Mouse (Mus musculus) urinary bladder, postnatal 36 days (tissue): ENCODE measurements at regions not wholly inside any gene's neighbourhood (a gene's known extent, or its start where the extent isn't known, plus 50 kb on each side); places are given as distances from the start of the nearest gene placed in this dataset.

ENCODE experiments used
- DNase-seq, 2 experiments: peaks; one replicate each; pipeline ENCODE4 v3.0.0; 2022; ENCODE audit warnings: low spot score in 2 of 2, mixed read lengths in 1 of 2

DNA sequence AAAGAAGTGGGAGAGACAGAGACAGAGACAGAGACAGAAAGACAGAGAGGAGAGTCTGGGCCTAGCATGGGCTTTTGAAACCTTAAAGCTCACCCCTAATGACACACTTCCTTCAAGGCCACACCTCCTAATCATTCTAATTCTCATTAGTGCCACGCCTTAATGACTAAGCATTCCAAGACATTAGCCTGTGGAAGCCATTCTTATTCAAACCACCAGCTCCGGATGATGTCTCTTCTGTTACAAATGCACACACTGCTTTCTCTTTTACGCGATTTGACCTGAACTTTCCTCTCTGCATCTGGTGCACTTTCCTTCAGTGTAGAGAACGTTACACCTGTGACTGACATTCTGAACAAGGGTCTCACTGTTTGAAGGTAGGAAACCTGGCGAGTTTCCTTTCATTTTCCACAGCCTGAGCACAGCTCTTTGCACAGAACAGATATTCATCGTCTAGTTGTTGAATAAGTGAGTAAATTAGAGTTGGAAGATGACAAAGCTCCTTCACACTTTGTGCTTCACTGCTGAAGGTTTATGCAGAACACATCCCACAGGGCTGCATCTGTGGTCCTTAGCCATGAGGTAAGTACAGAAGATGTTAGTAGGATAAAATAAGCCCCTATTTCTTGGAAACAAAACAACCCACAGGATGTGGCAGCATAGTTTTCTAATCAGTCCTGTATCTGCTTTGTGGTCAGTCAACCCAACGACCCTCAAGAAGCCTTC is 116.8 kb downstream of the Faxc start:
- no peak for DNase-seq

- no peak for DNase-seq
These were observed 135.8 kb downstream of the Faxc start for GRCm38 (mm10) chr4:22066785-22067433.

GRCm38 (mm10) chr4:22067678-22068299 is 136.7 kb downstream of the Faxc start:
- no peak for DNase-seq

DNA sequence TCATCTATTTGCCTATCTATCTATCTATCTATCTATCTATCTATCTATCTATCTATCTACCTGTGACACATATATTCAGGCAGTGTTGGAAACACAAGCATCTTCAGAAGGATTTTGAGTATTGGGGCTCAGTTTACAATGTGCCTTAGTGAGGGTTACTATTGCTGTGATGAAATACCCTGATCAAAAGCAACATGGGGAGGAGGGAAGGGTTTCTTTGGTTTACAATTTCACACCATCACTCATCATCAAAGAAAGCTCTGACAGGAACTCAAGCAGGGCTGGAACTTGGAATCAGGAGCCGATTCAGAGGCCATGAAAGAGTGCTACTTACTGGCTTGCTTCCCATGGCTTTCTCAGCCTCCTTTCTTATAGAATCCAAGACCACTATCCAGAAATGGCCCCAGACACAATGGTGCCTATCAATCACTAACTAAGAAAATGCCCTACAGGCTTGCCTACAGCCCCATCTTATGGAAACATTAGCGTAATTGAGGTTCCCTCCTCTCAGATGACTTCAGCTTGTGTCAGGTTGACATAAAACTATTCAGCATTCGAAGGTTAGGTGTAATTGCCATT is 157.2 kb downstream of the Faxc start:
- no peak for DNase-seq

DNA sequence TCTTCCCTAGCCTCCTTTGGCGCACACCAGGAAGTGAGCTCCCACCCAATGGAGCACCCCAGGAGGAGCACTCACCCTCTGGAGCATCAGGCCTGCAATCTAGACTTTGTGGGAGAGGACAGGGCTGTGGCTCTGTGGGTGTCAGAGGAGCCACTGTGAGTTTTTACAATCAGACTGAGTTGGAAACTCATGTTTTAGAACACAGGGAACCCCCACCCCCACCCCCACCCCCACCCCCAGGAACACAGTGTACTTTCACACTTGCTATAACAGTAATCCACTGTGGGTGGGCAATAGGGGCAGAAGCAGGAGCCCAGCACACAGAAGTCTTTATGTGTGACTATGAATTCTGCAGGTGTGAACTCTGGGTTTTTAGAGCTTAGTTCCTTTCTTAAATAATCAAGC is 158.5 kb downstream of the Faxc start:
- DNase-seq: no peak

- no peak for DNase-seq
These were observed 159.4 kb downstream of the Faxc start for GRCm38 (mm10) chr4:22090536-22090935.

- DNase-seq: no peak
These were observed 161.4 kb downstream of the Faxc start for GRCm38 (mm10) chr4:22092551-22092950.

DNA sequence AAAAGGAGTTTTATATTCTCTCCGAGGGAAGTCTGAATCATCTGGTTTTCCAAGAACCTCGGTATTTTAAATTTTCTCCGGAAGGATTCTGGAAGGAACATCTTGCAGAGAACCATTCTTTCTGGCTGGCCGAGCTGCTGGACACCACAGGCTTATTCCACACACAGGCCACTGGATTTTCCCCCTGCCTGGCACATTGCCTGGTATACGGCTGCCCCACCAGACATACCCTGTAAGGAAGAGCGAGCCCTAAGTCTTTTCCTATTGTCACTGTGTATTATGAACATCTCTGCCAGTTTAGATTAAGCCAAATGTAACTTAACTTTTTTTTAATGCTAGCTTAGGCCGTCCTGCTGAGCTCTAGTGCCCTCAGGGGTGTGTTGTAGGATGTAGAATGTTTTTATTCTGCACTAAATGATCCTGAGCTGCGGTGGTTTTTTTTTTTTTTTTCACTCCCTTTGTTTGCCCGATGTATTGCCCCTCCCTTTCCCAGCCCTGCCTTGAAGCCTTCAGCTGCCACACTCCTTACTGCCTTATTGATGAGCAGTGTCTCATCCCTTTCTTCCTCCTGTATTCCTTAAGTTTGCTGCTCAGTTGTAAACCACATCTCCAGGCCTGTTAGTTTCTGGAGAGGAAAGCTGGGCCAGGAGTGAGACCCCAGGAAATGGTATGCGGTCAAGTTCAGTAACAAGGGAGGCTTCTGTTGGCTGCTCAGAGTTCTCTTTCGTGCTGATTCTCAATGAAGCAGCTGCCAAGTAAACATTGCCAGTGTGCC is 164.3 kb downstream of the Faxc start:
- DNase-seq: no peak

DNA sequence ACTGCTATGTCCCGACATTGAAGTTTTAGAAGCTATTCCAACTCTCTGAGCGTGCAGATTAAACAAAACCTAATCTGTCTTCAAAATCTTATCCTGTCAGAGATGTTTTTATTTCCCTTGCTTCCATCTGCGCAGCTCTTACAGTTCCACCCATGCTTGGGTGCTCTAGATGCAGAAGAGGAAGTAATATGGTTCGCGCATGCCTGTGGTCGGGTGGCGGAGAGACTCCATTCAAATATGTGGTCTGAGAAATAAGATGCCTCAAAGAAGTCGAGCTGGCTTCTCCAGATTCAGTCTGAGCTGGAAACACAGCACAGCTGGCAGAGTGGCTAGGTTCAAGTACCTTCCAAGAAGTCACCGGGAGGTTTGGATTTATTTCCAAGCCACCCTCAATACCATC is 167.5 kb downstream of the Faxc start:
- DNase-seq: no peak

- DNase-seq: no peak
These were observed 171.3 kb downstream of the Faxc start for GRCm38 (mm10) chr4:22102478-22102877.

GRCm38 (mm10) chr4:22103001-22103587 is 172.0 kb downstream of the Faxc start:
- no peak for DNase-seq

DNA sequence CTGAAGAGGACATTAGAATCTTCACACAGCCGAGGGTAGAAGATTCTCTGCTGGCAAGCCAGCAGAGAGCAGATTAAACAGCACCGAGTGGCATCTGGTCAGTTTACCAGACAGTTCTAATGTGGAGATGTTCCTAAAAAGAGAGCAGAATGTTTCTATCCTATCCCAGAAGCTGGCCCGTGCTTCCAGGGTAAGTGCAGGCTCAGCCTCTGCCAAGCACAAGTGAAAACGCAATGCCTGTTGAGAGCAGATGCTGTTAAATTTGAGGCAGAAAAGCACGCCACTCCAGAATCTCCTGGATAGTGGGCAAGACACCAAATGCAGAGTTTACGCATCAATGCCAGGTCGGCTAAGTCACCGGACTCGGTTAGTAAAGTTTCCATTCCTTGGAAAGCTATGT is 175.8 kb downstream of the Faxc start:
- DNase-seq: no peak

GRCm38 (mm10) chr4:22109410-22109809 is 178.3 kb downstream of the Faxc start:
- DNase-seq: no peak

DNA sequence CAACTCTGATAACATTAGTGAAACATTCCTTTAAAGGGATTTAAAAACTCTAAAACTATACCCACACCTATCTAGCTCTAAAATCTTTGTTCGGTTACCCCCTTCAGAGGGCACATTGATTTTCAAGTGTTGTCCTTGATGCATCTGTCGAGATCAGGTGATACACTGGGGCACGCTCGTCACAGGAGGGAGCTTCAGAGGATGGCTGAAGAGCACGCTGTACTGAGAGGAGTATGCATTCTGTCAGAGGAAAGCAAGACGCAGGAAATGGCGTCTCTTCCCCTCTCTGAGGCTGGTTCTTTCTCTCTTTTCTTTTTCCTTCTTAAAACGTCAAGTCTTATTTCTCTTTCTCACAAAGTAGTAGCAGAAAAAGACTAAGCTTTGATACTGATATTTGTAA is 179.3 kb downstream of the Faxc start:
- DNase-seq: no peak

GRCm38 (mm10) chr4:22112209-22112608 is 181.1 kb downstream of the Faxc start:
- DNase-seq: no peak

DNA sequence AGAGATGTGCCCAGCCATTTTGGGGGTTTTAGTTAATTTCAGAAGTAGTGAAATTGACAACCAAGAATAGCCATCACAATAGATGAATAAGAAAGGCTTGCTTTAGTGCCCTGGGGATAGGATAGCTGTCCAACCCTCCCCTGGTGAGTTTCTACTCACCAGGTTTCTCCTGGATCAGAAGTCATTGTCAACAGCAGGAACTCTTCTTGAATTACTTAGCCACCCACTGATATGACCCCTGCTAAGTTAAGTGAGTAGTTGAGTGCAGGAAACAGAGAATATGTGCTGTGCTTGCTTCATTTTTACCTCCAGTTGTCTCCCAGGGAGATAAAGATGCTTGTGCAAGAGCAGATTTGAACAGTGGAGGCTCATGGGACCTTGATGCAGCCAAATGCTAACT is 183.3 kb downstream of the Faxc start:
- no peak for DNase-seq

DNA sequence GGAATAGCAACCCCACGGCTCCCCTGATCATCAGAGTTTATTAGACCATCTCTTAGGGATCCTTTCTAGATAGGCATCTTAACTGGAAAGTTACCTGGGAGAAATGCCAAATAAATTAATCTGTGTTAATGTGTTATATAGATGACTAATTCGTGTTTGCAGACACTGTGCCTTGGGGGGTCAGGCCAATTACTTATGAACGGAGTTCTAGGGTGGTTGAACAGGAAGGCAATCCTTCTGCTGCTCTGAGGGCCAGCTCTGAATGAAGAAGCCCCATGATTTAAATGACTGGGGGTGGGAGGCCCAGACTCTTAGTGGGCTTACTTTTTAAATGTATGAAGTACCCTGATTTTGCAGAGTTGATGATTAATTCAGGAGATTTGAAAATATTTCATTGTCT is 188.7 kb downstream of the Faxc start:
- no peak for DNase-seq

DNA sequence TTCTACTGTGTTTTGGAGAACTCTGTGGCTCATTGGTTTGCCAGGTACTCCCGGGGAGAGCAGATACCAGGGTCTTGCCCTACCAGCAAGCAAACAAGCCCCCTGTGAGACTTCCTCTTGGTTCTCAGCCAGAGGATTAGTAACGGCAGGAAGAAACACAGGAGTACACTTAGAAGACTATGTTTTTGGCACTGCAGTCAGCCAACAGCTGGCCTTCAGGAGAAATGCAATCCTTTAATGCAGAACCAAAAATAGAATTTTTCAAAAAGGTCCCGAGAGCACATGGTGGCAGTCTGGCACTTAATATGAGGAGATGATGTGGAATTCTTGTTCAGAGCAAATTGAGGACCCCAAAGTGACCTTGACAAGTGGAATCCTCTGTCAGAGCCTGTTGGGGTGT is 189.8 kb downstream of the Faxc start:
- DNase-seq: no peak

GRCm38 (mm10) chr4:22121397-22121796 is 190.3 kb downstream of the Faxc start:
- no peak for DNase-seq

DNA sequence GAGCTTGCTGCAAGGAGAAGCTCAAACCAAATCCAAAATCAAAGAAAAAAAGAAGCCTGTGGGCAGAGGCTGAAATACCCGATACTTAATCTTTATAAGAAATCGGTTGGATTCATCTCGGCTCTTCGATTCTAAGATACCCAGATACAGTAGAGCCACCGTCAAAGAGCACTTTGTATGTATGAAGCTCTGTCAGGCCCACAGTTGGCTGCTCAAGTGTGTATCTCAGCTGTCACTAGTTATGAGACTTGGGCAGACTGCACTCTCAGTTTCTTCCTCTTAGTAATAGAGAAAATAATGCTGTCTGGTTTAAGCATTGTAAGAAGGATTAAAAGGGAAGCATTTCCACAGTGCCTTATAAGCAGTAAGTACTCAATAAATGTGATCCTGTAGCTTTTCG is 193.7 kb downstream of the Faxc start:
- no peak for DNase-seq

GRCm38 (mm10) chr4:22130511-22130910 is 199.4 kb downstream of the Faxc start:
- no peak for DNase-seq
